Mouse (Mus musculus) monocyte, adult 59 days (primary cell): Measurements from ENCODE around the gene Arhgap25. TPM values are rescaled to one million over a fixed set of nuclear protein-coding genes. Genes with fewer than 3 reads are reported as not detected.

Source experiments
- total RNA-seq, 2 experiments: library from RNA; stranded (reverse); gene quantifications; one replicate each; pipeline ENCODE4 v1.2.4; 2023

Arhgap25 gene
- total RNA-seq: 100 to 1,000 TPM in 1 of 2 experiments, 10 to 100 TPM in 1; 98.7 to 101 TPM

GRCm38 (mm10) chr6:87532953-87533710 is at the start of gene Arhgap25:
Arhgap25 (minus strand) TSS chr6:87533259.

GRCm38 (mm10) chr6:87428487-87429044 is 104.5 kb downstream of the Arhgap25 start, which contains the start of gene Bmp10:
Bmp10 (plus strand) TSS chr6:87428994.

Other genes with a start within 250 kb of the Arhgap25 start
- 1 to 10 TPM in 1 of 2 experiments, under 1 TPM in 1; 0.58 to 1.1 TPM for gene Antxr1, start 197.4 kb downstream of the Arhgap25 start, total RNA-seq
- not detected for gene Gkn1, start 182.3 kb downstream of the Arhgap25 start, total RNA-seq
- not detected for gene Gkn2, start 159.9 kb downstream of the Arhgap25 start, total RNA-seq
- not detected for gene Gkn3, start 144.3 kb downstream of the Arhgap25 start, total RNA-seq
- gene Bmp10, start 104.3 kb downstream of the Arhgap25 start, total RNA-seq: not detected
- 1 to 10 TPM; 1.3 to 1.8 TPM for gene Prokr1, start 57.5 kb upstream of the Arhgap25 start, total RNA-seq
- 1 to 10 TPM; 3.1 to 3.4 TPM for gene Aplf, start 138.9 kb upstream of the Arhgap25 start, total RNA-seq
- gene Efcc1, start 197.6 kb upstream of the Arhgap25 start, total RNA-seq: 1 to 10 TPM; 1.6 to 5.7 TPM
- gene Gp9, start 244.8 kb upstream of the Arhgap25 start, total RNA-seq: not detected